Mouse (Mus musculus): ENCODE data around the gene Bglap2. TPM values are rescaled to one million over a fixed set of nuclear protein-coding genes. Genes with fewer than 3 reads are reported as not detected.
"Not testable (repeated sequence)": the region's sequence is repeated elsewhere in the genome, so short reads cannot be mapped to it uniquely, and the experiment has no call there.

Gene Bglap2
- total RNA-seq, 2 experiments from 2014 or later: not detected

- DNase-seq (ENCODE audit: extremely low spot score in 1 of 2, low spot score in 1 of 2): no peak
These were observed 16.8 kb upstream of the Bglap2 start for GRCm38 (mm10) chr3:88395288-88395687.

GRCm38 (mm10) chr3:88393776-88394375 is 15.4 kb upstream of the Bglap2 start:
- no peak for DNase-seq (ENCODE audit: extremely low spot score in 1 of 2, low spot score in 1 of 2)

GRCm38 (mm10) chr3:88384364-88384763 is 5.9 kb upstream of the Bglap2 start, which contains the start of gene Bglap:
TSS of gene Bglap (minus strand) at chr3:88384464.
- no peak for DNase-seq (ENCODE audit: extremely low spot score in 1 of 2, low spot score in 1 of 2)

- DNase-seq (ENCODE audit: extremely low spot score in 1 of 2, low spot score in 1 of 2): not testable (repeated sequence)
These were observed 3.9 kb upstream of the Bglap2 start for GRCm38 (mm10) chr3:88382383-88382782.

- not testable (repeated sequence) for DNase-seq (ENCODE audit: extremely low spot score in 1 of 2, low spot score in 1 of 2)
These were observed 3.2 kb upstream of the Bglap2 start for GRCm38 (mm10) chr3:88381389-88382315.

GRCm38 (mm10) chr3:88376644-88377043 is 1.9 kb downstream of the Bglap2 start:
- not testable (repeated sequence) for DNase-seq (ENCODE audit: extremely low spot score in 1 of 2, low spot score in 1 of 2)

- DNase-seq (ENCODE audit: extremely low spot score in 1 of 2, low spot score in 1 of 2): not testable (repeated sequence)
These were observed 2.5 kb downstream of the Bglap2 start for GRCm38 (mm10) chr3:88375750-88376626.

GRCm38 (mm10) chr3:88372643-88373042 is 5.9 kb downstream of the Bglap2 start, which contains the start of gene Bglap3:
TSS of gene Bglap3 (minus strand) at chr3:88372743.
- DNase-seq (ENCODE audit: extremely low spot score in 1 of 2, low spot score in 1 of 2): not testable (repeated sequence)

GRCm38 (mm10) chr3:88368511-88368910 is 10.0 kb downstream of the Bglap2 start:
- DNase-seq (ENCODE audit: extremely low spot score in 1 of 2, low spot score in 1 of 2): not testable (repeated sequence)

GRCm38 (mm10) chr3:88367517-88367916 is 11.0 kb downstream of the Bglap2 start:
- DNase-seq (ENCODE audit: extremely low spot score in 1 of 2, low spot score in 1 of 2): not testable (repeated sequence)

GRCm38 (mm10) chr3:88366830-88367428 is 11.6 kb downstream of the Bglap2 start:
- DNase-seq (ENCODE audit: extremely low spot score in 1 of 2, low spot score in 1 of 2): peak in 1 of 2 experiments; percentile 20

- DNase-seq (ENCODE audit: extremely low spot score in 1 of 2, low spot score in 1 of 2): no peak
These were observed 12.7 kb downstream of the Bglap2 start for GRCm38 (mm10) chr3:88365705-88366361.

GRCm38 (mm10) chr3:88364337-88364736 is 14.2 kb downstream of the Bglap2 start, which contains the start of gene Paqr6:
TSS of gene Paqr6 (plus strand) at chr3:88364584.
- peak in 1 of 2 experiments; percentile 37 for DNase-seq (ENCODE audit: extremely low spot score in 1 of 2, low spot score in 1 of 2)

- DNase-seq (ENCODE audit: extremely low spot score in 1 of 2, low spot score in 1 of 2): peak in 1 of 2 experiments; percentile 24
These were observed 14.8 kb downstream of the Bglap2 start for GRCm38 (mm10) chr3:88363700-88364099.

- DNase-seq (ENCODE audit: extremely low spot score in 1 of 2, low spot score in 1 of 2): no peak
These were observed 16.7 kb downstream of the Bglap2 start for GRCm38 (mm10) chr3:88361612-88362313.

- DNase-seq (ENCODE audit: extremely low spot score in 1 of 2, low spot score in 1 of 2): no peak
These were observed 17.4 kb downstream of the Bglap2 start for GRCm38 (mm10) chr3:88361096-88361495.

- no peak for DNase-seq (ENCODE audit: extremely low spot score in 1 of 2, low spot score in 1 of 2)
These were observed 18.5 kb downstream of the Bglap2 start for GRCm38 (mm10) chr3:88359989-88360388.

- no peak for DNase-seq (ENCODE audit: extremely low spot score in 1 of 2, low spot score in 1 of 2)
These were observed 18.9 kb downstream of the Bglap2 start for GRCm38 (mm10) chr3:88359584-88359983.
